Mouse (Mus musculus) hindbrain, embryonic 11.5 days (tissue): ENCODE data around the gene Elobl. TPM values are rescaled to one million over a fixed set of nuclear protein-coding genes. Genes with fewer than 3 reads are reported as not detected.
"Not testable (repeated sequence)": the region's sequence is repeated elsewhere in the genome, so short reads cannot be mapped to it uniquely, and the experiment has no call there.

Experiments
- ATAC-seq: fragments of 200-750 bp; cut with Nextera tagmentation; 2 replicates; pipeline ENCODE4 v1.8.0; 2017; ENCODE audit warnings: mild to moderate bottlenecking, moderate TSS enrichment, moderate library complexity; ENCODE audit not compliant: low FRiP score
- DNase-seq: peaks from one replicate; pipeline ENCODE4 v3.0.0-alpha.2; 2015; ENCODE audit warnings: low spot score
- H3K27ac ChIP-seq: fragments of 300-500 bp; sonication (generic); 2 replicates; pipeline ENCODE4 v1.5.1; 2014; ENCODE audit warnings: mild to moderate bottlenecking, low read depth, low read length
- H3K27me3 ChIP-seq: fragments of 300-500 bp; sonication (generic); 2 replicates; pipeline ENCODE4 v1.6.1; 2014; ENCODE audit warnings: mild to moderate bottlenecking, low read length, moderate library complexity, mixed read lengths; ENCODE audit not compliant: control insufficient read depth, insufficient read depth
- H3K36me3 ChIP-seq: fragments of 300-500 bp; sonication (generic); 2 replicates; pipeline ENCODE4 v1.6.1; 2014; ENCODE audit warnings: mild to moderate bottlenecking, low read length, moderate library complexity, mixed read lengths; ENCODE audit not compliant: control insufficient read depth, insufficient read depth
- H3K4me1 ChIP-seq: fragments of 300-500 bp; sonication (generic); replicated peaks from 2 replicates; pipeline ENCODE4 v1.6.1; 2014; ENCODE audit warnings: low read length, mixed read lengths; ENCODE audit not compliant: control insufficient read depth, insufficient read depth
- H3K4me2 ChIP-seq: fragments of 300-500 bp; sonication (generic); replicated peaks from 2 replicates; pipeline ENCODE4 v1.6.1; 2014; ENCODE audit warnings: mild to moderate bottlenecking, low read depth, low read length
- H3K4me3 ChIP-seq: fragments of 300-500 bp; sonication (generic); 2 replicates; pipeline ENCODE4 v1.5.1; 2014; ENCODE audit warnings: low read depth, low read length
- H3K9ac ChIP-seq: fragments of 300-500 bp; sonication (generic); 2 replicates; pipeline ENCODE4 v1.6.1; 2014; ENCODE audit warnings: low read depth, low read length
- H3K9me3 ChIP-seq: fragments of 300-500 bp; sonication (generic); 2 replicates; pipeline ENCODE4 v1.6.1; 2016; ENCODE audit warnings: low read length; ENCODE audit not compliant: control insufficient read depth
- WGBS: fragments of 180-500 bp; shearing (Covaris S2); extraction: QIAGEN DNeasy Blood & Tissue Kit; methylation state at CpG from one replicate; pipeline ENCODE4 v1.1.7; 2014; 5-methylcytosine and 5-hydroxymethylcytosine counted together
- polyA plus RNA-seq: library from polyadenylated mRNA; unstranded; fragments of >200 nt; fragmentation: Nextera tagmentation; extraction: Ambion mirVana; gene quantifications from 2 replicates; pipeline ENCODE4 v1.2.1, GENCODE M21; 2014

Gene Elobl
- polyA plus RNA-seq, 1 experiment from 2014 or later = not detected

- H3K4me2 ChIP-seq = no peak overlapping the region
- no peak overlapping the region for H3K27ac ChIP-seq
- no peak overlapping the region for H3K9ac ChIP-seq
- no peaks in the 10 kb centered on the region for H3K9me3 ChIP-seq
- ATAC-seq (no peak), DNase-seq (no peak)
- H3K36me3 ChIP-seq = no peaks in the 10 kb centered on the region
- 83% methylated on average over 5 of the region's 5 CpGs for WGBS
- H3K4me3 ChIP-seq = no peak overlapping the region
- 0 out of 2 replicates have a peak, but pooled peaks cover 2% of the 10 kb centered on the region for H3K4me1 ChIP-seq
- peaks cover 15% of the 10 kb centered on the region for H3K27me3 ChIP-seq
These were observed 35.9 kb upstream of the Elobl start for GRCm38 (mm10) chr11:89002621-89003020.

- no peak for DNase-seq
- Histone ChIP-seq H3K4me3 (no peak overlapping the region), H3K36me3 (no peaks in the 10 kb centered on the region), H3K9me3 (no peaks in the 10 kb centered on the region), H3K4me2 (no peak overlapping the region), H3K27ac (no peak overlapping the region), H3K9ac (no peak overlapping the region), H3K27me3 (peaks cover 15% of the 10 kb centered on the region), H3K4me1 (0 out of 2 replicates have a peak, but pooled peaks cover 2% of the 10 kb centered on the region)
- 91% methylated on average over 5 of the region's 5 CpGs for WGBS
- no peak for ATAC-seq
These were observed 35.3 kb upstream of the Elobl start for GRCm38 (mm10) chr11:89002068-89002467.

- Histone ChIP-seq H3K4me3 (no peak overlapping the region), H3K4me1 (0 out of 2 replicates have a peak, but pooled peaks cover 2% of the 10 kb centered on the region), H3K36me3 (no peaks in the 10 kb centered on the region), H3K27ac (no peak overlapping the region), H3K9ac (no peak overlapping the region), H3K27me3 (peaks cover 15% of the 10 kb centered on the region), H3K4me2 (no peak overlapping the region), H3K9me3 (no peaks in the 10 kb centered on the region)
- ATAC-seq = no peak
- no peak for DNase-seq
- WGBS = 96% methylated on average over 7 of the region's 7 CpGs
These were observed 34.8 kb upstream of the Elobl start for GRCm38 (mm10) chr11:89001569-89001968.

- no peak overlapping the region for H3K9ac ChIP-seq
- no peak overlapping the region for H3K4me2 ChIP-seq
- DNase-seq (no peak), ATAC-seq (no peak)
- H3K27me3 ChIP-seq = peaks cover 15% of the 10 kb centered on the region
- H3K4me1 ChIP-seq = 0 out of 2 replicates have a peak, but pooled peaks cover 2% of the 10 kb centered on the region
- H3K4me3 ChIP-seq = no peak overlapping the region
- no peak overlapping the region for H3K27ac ChIP-seq
- H3K36me3 ChIP-seq = no peaks in the 10 kb centered on the region
- no peaks in the 10 kb centered on the region for H3K9me3 ChIP-seq
These were observed 33.7 kb upstream of the Elobl start for GRCm38 (mm10) chr11:89000527-89000819.

GRCm38 (mm10) chr11:88999723-89000526 lies 33.2 kb upstream of the Elobl start:
- Histone ChIP-seq H3K4me1 (0 out of 2 replicates have a peak, but pooled peaks cover 2% of the 10 kb centered on the region), H3K9me3 (no peaks in the 10 kb centered on the region), H3K36me3 (no peaks in the 10 kb centered on the region), H3K4me2 (peak overlapping the region; percentile 37), H3K4me3 (peak overlapping the region; percentile 36), H3K9ac (peak overlapping the region; percentile 16; the same call in 1 of the 2 replicates), H3K27me3 (peaks cover 15% of the 10 kb centered on the region), H3K27ac (no peak overlapping the region)
- no peak for DNase-seq
- ATAC-seq = no peak
- 28% methylated on average over 33 of the region's 33 CpGs for WGBS

GRCm38 (mm10) chr11:88998974-88999722 lies 32.4 kb upstream of the Elobl start, which contains the start of gene Trim25:
Gene Trim25, plus strand, starts transcription at chr11:88999376.
- 3% methylated on average over 47 of the region's 48 CpGs for WGBS
- peak; percentile 76 for DNase-seq
- Histone ChIP-seq H3K9me3 (no peaks in the 10 kb centered on the region), H3K4me3 (peak within 1 kb of the TSS; percentile 36), H3K27ac (no peak within 1 kb of the TSS), H3K36me3 (no peaks in the 10 kb centered on the region), H3K9ac (peak within 1 kb of the TSS; percentile 16; the same call in 1 of the 2 replicates), H3K27me3 (peaks cover 15% of the 10 kb centered on the region), H3K4me2 (peak within 1 kb of the TSS; percentile 37), H3K4me1 (0 out of 2 replicates have a peak, but pooled peaks cover 2% of the 10 kb centered on the region)
- ATAC-seq = peak; percentile 63

- no peak for DNase-seq
- WGBS = 11% methylated on average over 3 of the region's 3 CpGs
- Histone ChIP-seq H3K9ac (no peak overlapping the region), H3K9me3 (no peaks in the 10 kb centered on the region), H3K4me3 (no peak overlapping the region), H3K36me3 (no peaks in the 10 kb centered on the region), H3K27ac (no peak overlapping the region), H3K27me3 (peaks cover 15% of the 10 kb centered on the region), H3K4me1 (0 out of 2 replicates have a peak, but pooled peaks cover 2% of the 10 kb centered on the region), H3K4me2 (no peak overlapping the region)
- no peak for ATAC-seq
These were observed 31.7 kb upstream of the Elobl start for GRCm38 (mm10) chr11:88998406-88998805.

- not testable (repeated sequence) for H3K4me2 ChIP-seq, DNase-seq, H3K4me1 ChIP-seq, ATAC-seq, H3K27ac ChIP-seq, H3K9ac ChIP-seq, H3K9me3 ChIP-seq, H3K4me3 ChIP-seq, H3K36me3 ChIP-seq
- 87% methylated on average over 5 of the region's 5 CpGs for WGBS
- peaks cover 15% of the 10 kb centered on the region for H3K27me3 ChIP-seq
These were observed 30.6 kb upstream of the Elobl start for GRCm38 (mm10) chr11:88997343-88997742.
